Mouse (Mus musculus) urinary bladder, postnatal 0 days (tissue): ENCODE results near the gene Lrrc23. TPM values are rescaled to one million over a fixed set of nuclear protein-coding genes. Genes with fewer than 3 reads are reported as not detected.

Source experiments
- polyA plus RNA-seq: library from polyadenylated mRNA; unstranded; fragments of >200 nt; fragmentation: Nextera tagmentation; extraction: Ambion mirVana; gene quantifications from 2 replicates; pipeline ENCODE4 v1.2.1, GENCODE M21; 2015

Gene Lrrc23
- 0.23 TPM in 1 of 2 replicates, not detected in the other for polyA plus RNA-seq

DNA sequence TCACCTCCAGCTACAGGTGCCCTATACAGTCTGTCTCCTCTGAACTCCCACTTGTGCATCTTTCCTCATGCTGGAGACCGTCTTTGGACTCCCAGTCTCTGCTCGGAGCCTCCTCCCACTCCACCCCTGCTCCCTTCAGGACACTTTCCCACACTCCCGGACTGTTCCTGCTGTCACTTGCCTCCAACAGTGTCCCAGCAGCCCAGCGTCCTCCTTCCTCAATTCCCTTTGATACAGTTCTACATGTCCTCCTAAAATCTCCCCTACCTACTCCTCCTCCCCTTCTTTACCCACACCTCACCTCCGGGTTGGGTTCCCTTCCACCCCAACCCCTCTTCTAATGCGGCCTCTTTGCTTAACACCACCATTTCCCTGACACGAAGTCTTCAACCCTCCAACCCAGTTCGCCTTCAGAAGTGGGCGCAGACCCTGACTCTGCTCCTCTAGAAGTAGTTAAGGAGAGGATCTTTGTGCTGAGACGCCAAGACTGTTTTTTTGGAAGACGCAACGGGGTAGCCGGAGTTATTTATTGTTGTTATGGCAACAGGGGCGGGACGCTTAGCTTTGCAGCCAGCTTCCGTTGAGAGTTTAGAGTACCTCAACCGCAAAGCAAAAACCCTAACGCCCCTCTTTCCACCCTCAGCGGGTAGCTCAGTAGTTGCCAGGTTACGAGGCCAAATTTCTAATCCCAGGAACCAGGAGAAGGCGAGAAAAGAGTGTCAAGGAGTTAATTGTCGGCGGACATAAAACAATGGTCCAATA lies at the start of gene Lrrc23:
TSS of gene Lrrc23 (minus strand) at position 506 of the 762 bp plus-strand sequence.

DNA sequence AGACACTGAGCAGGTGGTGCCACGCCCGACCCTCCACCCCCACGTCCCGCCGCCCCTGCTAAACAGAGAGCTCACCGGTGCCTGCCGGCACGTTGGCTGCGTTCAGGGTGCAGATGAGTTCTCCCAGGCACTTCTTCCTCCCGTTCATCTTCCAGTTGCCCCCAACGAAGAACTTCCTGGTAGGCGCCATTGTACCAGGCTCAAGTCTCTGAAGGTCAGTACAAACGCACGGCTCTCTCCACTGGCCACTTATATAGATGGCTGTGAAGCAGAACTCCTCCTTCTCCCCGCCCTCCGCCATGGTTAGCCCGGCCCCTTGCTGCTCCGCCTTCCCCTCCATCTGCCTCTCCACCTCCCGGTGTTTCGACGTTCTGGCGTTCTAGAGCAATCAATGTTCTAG lies 34.4 kb upstream of the Lrrc23 start, which contains the start of gene Tpi1:
TSS of gene Tpi1 (minus strand) at position 364 of the 400 bp plus-strand sequence.

DNA sequence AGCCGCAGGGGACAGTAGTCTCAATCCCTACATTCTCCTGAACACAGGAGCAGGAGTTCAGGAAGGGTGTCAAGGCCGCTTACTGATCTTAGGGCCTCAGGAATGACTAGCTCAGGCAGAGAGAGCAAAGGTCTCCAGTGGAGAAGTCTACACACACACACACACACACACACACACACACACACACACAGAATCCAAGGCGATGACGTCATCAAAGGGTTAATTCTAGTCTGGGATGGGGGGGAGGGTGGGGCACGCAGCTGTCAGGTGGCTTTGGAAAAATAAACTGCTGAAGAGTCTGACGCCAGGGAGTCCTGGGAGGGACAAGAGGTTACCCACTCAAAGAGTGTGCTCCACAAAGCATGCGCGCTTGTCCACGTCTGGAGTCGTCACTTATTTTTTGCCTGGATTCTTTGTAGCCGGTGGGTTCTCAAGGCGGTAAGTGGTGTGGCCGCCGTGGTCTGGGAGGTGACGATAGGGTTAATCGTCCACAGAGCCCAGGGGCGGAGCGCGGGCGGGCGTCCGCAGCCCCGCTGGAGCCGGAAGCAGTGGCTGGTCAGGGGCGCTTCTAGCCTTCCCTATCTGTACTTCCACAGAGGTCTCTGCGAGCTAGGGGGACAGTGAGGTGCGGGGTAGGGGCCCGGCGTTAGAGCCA lies 29.0 kb upstream of the Lrrc23 start, which contains the start of gene Spsb2:
TSS of gene Spsb2 (plus strand) at position 304 of the 655 bp plus-strand sequence.

DNA sequence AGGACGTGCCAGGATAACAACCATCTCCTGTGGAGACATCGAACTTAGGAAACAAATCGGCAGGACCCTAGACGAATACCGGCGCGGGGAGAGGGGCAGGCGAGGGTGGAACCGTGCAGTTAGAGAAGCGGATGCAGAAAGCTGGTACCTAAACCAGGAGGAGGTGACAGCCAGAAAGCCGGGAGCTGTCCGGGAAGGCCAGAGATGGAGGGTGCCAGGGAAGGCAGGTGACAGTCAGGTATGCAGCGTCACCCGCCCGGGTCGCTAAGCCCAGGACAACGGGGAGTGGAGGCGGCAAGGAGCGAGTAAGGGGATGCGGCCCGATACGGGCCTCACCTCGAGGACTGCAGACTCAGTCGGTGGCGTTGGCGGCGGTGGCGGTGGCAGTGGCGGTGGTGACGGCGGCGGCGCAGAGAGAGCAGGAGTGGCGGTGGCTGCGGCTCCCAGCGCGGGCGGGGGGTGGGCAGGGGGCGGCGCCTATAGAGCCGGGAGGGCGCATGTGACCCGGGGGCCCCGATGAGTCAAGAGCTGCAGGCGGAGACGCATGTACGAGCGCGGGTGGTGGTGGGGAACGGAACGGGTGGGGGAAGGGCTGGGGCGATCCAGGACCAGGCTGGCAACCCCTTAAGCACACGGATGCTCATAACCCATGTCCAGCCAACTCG lies 10.3 kb downstream of the Lrrc23 start, which contains the start of gene Eno2:
TSS of gene Eno2 (minus strand) at position 573 of the 665 bp plus-strand sequence.

DNA sequence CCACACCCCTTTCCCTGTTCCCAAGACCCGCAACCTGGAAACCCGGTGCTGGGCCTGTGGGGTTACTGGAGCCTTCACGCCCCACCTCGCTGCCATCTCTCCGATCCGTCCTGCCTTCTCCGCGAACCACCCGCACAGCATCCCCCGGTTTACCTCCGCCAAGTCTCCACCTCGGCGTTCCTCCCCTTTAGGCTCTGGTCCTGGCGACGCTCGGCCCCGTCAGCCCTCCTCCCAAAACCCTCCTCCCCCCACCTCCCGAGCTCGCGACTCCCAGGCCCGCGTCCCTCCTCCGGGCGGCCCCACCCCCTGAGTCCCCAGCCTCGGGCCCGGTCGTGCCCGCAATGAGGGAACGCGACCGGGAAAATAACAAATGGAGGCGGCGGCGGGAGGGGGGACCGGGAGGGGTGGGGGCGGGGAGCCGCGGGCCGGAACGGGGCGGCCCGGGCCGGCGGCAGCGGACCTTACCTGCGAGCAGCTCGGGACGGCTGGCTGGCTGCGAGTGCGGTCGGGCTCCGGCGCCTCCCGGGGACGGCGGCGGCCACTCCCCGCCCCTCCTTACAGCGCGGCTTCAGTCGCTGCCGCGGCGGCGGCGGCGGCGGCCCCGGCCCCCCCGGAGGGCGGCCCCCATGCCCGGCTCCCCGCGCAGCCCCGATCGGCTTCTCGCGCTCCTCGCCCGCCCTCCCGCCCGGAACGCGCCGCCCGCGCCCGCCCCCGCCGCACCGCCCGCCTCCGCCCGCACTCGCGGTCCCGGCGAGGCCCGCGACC lies 23.5 kb downstream of the Lrrc23 start, which contains the start of the genes Gm45234 and Atn1:
TSS of gene Gm45234 (minus strand) at position 191 of the 765 bp plus-strand sequence.
TSS of gene Atn1 (minus strand) at position 694 of the 765 bp plus-strand sequence.

DNA sequence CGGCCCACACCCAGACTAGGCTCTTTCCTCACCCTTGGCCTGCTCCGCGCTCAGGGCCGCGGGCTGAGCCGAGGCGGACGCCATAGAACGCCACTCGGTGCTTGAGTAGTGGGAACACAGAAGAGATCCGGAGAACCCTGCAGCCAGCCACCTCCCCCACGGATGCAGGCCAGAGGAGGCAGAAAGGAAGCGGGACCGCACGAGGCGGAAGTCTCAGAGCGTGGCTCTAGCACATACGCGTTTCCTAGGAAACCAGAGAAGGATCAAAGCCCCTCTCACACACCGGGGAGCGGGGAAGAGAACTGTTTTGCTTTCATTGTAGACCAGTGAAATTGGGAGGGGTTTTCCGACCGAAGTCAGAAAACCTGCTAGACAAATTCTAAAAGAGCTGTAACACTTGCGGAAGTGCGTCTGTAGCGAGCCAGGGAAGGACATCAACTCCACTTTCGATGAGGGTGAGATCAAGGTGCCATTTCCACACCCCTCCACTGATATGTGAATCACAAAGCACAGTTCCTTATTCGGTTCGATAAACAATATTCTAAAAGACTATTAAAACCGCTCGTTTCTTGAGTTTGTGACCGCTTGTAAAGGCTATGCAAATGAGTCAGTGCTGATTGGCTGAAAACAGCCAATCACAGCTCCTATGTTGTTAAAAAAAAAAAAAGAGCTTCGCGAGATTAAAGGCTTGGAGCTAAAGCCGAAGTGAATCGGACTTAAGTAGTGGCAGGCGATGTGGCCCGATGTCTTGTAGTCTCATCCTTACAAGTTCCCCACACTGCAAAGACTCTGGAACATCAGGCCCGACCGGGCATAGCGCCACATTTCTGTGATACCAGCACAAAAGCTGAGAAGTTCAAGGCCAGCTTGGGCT lies 38.4 kb downstream of the Lrrc23 start, which contains the start of gene Grcc10:
TSS of gene Grcc10 (minus strand) at position 487 of the 874 bp plus-strand sequence.

DNA sequence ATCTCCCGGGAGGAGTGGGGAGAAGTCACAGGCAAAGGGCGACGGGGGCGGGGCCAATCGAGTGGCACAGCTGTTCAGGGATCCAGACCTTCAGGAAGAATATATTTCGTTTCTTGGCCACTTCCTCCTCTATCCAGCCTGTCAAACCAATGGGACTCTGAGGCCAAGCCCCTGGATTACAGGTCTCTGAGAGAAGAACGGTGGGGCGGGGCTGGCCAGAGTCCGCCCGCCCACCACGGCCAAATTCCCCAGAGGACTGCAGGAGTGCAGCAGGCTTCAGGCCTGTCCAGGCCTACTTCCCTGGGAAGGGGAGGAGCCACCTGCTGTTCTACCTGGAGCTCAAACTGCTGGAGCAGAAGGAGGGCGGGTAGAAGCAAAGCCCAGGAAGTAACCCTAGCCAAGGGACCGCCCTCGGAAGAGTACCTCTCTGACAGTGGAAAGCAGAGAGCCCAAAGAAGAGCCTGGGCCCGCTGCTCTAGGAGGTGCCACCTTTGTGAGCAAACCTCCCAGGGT lies 41.0 kb downstream of the Lrrc23 start, which contains the start of gene Ptpn6:
TSS of gene Ptpn6 (minus strand) at position 204 of the 513 bp plus-strand sequence.

Other genes with a start within 250 kb of the Lrrc23 start
- gene C1s1, start 237.4 kb downstream of the Lrrc23 start, polyA plus RNA-seq, result 46.5 and 46.8 TPM in 2 replicates
- gene C1rb, start 209.4 kb downstream of the Lrrc23 start, polyA plus RNA-seq, result not detected in 2 replicates
- 0.05 and 0.10 TPM in 2 replicates for gene C1s2, start 143.6 kb downstream of the Lrrc23 start, polyA plus RNA-seq
- gene Lpcat3, start 116.7 kb downstream of the Lrrc23 start, polyA plus RNA-seq, result 49.1 and 51.0 TPM in 2 replicates
- 86.6 and 92.7 TPM in 2 replicates for gene Emg1, start 67.5 kb downstream of the Lrrc23 start, polyA plus RNA-seq
- gene Phb2, start 67.4 kb downstream of the Lrrc23 start, polyA plus RNA-seq, result 203 and 205 TPM in 2 replicates
- gene Ptpn6, start 41.0 kb downstream of the Lrrc23 start, polyA plus RNA-seq, result 9.8 and 19.0 TPM in 2 replicates
- 349 and 354 TPM in 2 replicates for gene Grcc10, start 38.4 kb downstream of the Lrrc23 start, polyA plus RNA-seq
- not detected in 2 replicates for gene Gm45234, start 23.7 kb downstream of the Lrrc23 start, polyA plus RNA-seq
- gene Atn1, start 23.2 kb downstream of the Lrrc23 start, polyA plus RNA-seq, result 8.4 and 9.3 TPM in 2 replicates
- gene Eno2, start 10.1 kb downstream of the Lrrc23 start, polyA plus RNA-seq, result 5.9 and 6.2 TPM in 2 replicates
- 11.7 and 16.0 TPM in 2 replicates for gene Spsb2, start 28.9 kb upstream of the Lrrc23 start, polyA plus RNA-seq
- 393 and 456 TPM in 2 replicates for gene Tpi1, start 34.6 kb upstream of the Lrrc23 start, polyA plus RNA-seq
- gene Usp5, start 49.8 kb upstream of the Lrrc23 start, polyA plus RNA-seq, result 71.7 and 72.1 TPM in 2 replicates
- gene Cdca3, start 49.8 kb upstream of the Lrrc23 start, polyA plus RNA-seq, result 32.7 and 43.3 TPM in 2 replicates
- 0.20 TPM in 1 of 2 replicates, not detected in the other for gene Gnb3, start 60.5 kb upstream of the Lrrc23 start, polyA plus RNA-seq
- 16.1 and 16.6 TPM in 2 replicates for gene P3h3, start 78.0 kb upstream of the Lrrc23 start, polyA plus RNA-seq
- gene Gpr162, start 84.3 kb upstream of the Lrrc23 start, polyA plus RNA-seq, result 0.66 and 0.69 TPM in 2 replicates
- gene Cd4, start 108.5 kb upstream of the Lrrc23 start, polyA plus RNA-seq, result 0.10 and 0.42 TPM in 2 replicates
- gene Lag3, start 132.0 kb upstream of the Lrrc23 start, polyA plus RNA-seq, result 0.55 and 0.60 TPM in 2 replicates
- 340 and 360 TPM in 2 replicates for gene Ptms, start 140.4 kb upstream of the Lrrc23 start, polyA plus RNA-seq
- gene Mlf2, start 151.7 kb upstream of the Lrrc23 start, polyA plus RNA-seq, result 285 and 313 TPM in 2 replicates
- 106 and 122 TPM in 2 replicates for gene Cops7a, start 185.8 kb upstream of the Lrrc23 start, polyA plus RNA-seq
- 7.8 and 10.2 TPM in 2 replicates for gene Pianp, start 217.0 kb upstream of the Lrrc23 start, polyA plus RNA-seq
- gene Zfp384, start 229.4 kb upstream of the Lrrc23 start, polyA plus RNA-seq, result 6.0 and 6.6 TPM in 2 replicates